Mouse (Mus musculus) bone marrow macrophage, adult 2 months (primary cell): ENCODE measurements around the gene Ccr10.

Experiments
- CTCF ChIP-seq: IDR thresholded peaks from 2 replicates; pipeline ENCODE4 v1.5.1; 2012; ENCODE audit warnings: low read depth, mild to moderate bottlenecking, low read length, moderate library complexity
- POLR2A ChIP-seq: IDR thresholded peaks from 2 replicates; pipeline ENCODE4 v1.6.1; 2012; ENCODE audit warnings: mild to moderate bottlenecking, low read depth, low read length, borderline replicate concordance

GRCm38 (mm10) chr11:101224337-101224736, 49.1 kb upstream of the Ccr10 start:
- no peak for TF ChIP-seq CTCF
- TF ChIP-seq POLR2A = no peak
